In genomic region chr11:87126824-87127816, GRCm38 (mm10) we compare ENCODE assay signal across 7 mouse cellular contexts. TPM values are rescaled to one million over a fixed set of nuclear protein-coding genes. Genes with fewer than 3 reads are reported as not detected.
A peak's percentile ranks its signal among the peaks of the same experiment; 100 is the strongest.
DNase-seq lines count a peak whose midpoint lies in the region; ATAC-seq lines count a peak whose summit lies in the region.

Gene Trim37 (plus strand): TSS chr11:87127077.

- peak within 1 kb of the TSS; percentile 89 for H3K4me3 ChIP-seq in intestine, embryonic 16.5 days (ENCODE audit: low read length)
- peak within 1 kb of the TSS; percentile 78 for H3K4me3 ChIP-seq in midbrain, embryonic 11.5 days (ENCODE audit: low read depth, low read length)

- no peaks in the 10 kb centered on the region for H3K9me3 ChIP-seq in intestine, embryonic 16.5 days (ENCODE audit: control insufficient read depth, low read length)
- no peaks in the 10 kb centered on the region for H3K9me3 ChIP-seq in midbrain, embryonic 11.5 days (ENCODE audit: control insufficient read depth, low read length)

- peak within 1 kb of the TSS; percentile 62 for H3K4me2 ChIP-seq in intestine, embryonic 16.5 days (ENCODE audit: low read depth, low read length)
- H3K4me2 ChIP-seq in midbrain, embryonic 11.5 days, result peak within 1 kb of the TSS; percentile 64

- ATAC-seq in intestine, embryonic 16.5 days, result peak; percentile 95
- peak; percentile 95 for ATAC-seq in midbrain, embryonic 11.5 days (ENCODE audit: low FRiP score)

- intact Hi-C loops in left cerebral cortex, postnatal 36 days (cut with DNase I), result loop anchor here (1.0 kb wide), 1 partner anchor 18 kb away; the partner anchor contains the start of gene Ska2

- H3K27ac ChIP-seq in intestine, embryonic 16.5 days (ENCODE audit: low read length), result peak within 1 kb of the TSS; percentile 85
- H3K27ac ChIP-seq in midbrain, embryonic 11.5 days (ENCODE audit: low read depth, low read length), result peak within 1 kb of the TSS; percentile 89

- peak; percentile 85 for DNase-seq in adrenal gland, adult 8-10 months
- peak; percentile 94 for DNase-seq in embryo, embryonic 9.5 days (ENCODE audit: extremely low spot score)
- DNase-seq in gastrocnemius, postnatal 4 days (ENCODE audit: low spot score in 2 of 2), result peak; percentile 78 to 82
- peak; percentile 88 to 95 for DNase-seq in left cerebral cortex, postnatal 36 days (ENCODE audit: low spot score in 2 of 2)
- peak; percentile 99 for DNase-seq in midbrain, embryonic 11.5 days (ENCODE audit: low spot score, missing footprints)
- peak; percentile 92 for DNase-seq in skeletal muscle tissue, adult 2 months (ENCODE audit: low read depth, low spot score)

- H3K36me3 ChIP-seq in intestine, embryonic 16.5 days (ENCODE audit: control insufficient read depth, insufficient read depth, low read length), result peaks cover 10% of the 10 kb centered on the region
- peaks cover 13% of the 10 kb centered on the region for H3K36me3 ChIP-seq in midbrain, embryonic 11.5 days (ENCODE audit: control insufficient read depth, insufficient read depth, low read length)

- H3K9ac ChIP-seq in intestine, embryonic 16.5 days (ENCODE audit: low read depth, low read length), result peak within 1 kb of the TSS; percentile 79
- H3K9ac ChIP-seq in midbrain, embryonic 11.5 days (ENCODE audit: low read length), result peak within 1 kb of the TSS; percentile 81

- WGBS in intestine, embryonic 16.5 days, result under 1% methylated on average over 101 of the region's 105 CpGs
- WGBS in midbrain, embryonic 11.5 days, result under 1% methylated on average over 82 of the region's 105 CpGs

- no peaks in the 10 kb centered on the region for H3K27me3 ChIP-seq in intestine, embryonic 16.5 days (replicated peaks; ENCODE audit: control insufficient read depth, insufficient read depth, low read length)
- no peaks in the 10 kb centered on the region for H3K27me3 ChIP-seq in midbrain, embryonic 11.5 days (ENCODE audit: control insufficient read depth, insufficient read depth, low read length)

- H3K4me1 ChIP-seq in intestine, embryonic 16.5 days (ENCODE audit: control insufficient read depth, insufficient read depth, low read length), result peaks cover 8% of the 10 kb centered on the region; the same call in 1 of the 2 replicates
- H3K4me1 ChIP-seq in midbrain, embryonic 11.5 days (ENCODE audit: control insufficient read depth, insufficient read depth, low read length), result peaks cover 9% of the 10 kb centered on the region; the same call in 1 of the 2 replicates

RNA-seq across cellular contexts. Expression of gene Trim37, which starts in this region (rescaled TPM):
- 10 to 100 TPM; 14.0 to 23.2 (median 15.7) TPM for total RNA-seq in adrenal gland, adult 8-10 months (2022)
- 10 to 100 TPM; 13.7 to 17.3 TPM for total RNA-seq in gastrocnemius, postnatal 4 days (2021)
- 16.2 and 19.1 TPM in 2 replicates for polyA plus RNA-seq in intestine, embryonic 16.5 days (2015; fragmentation: Nextera tagmentation; extraction: Ambion mirVana)
- total RNA-seq in left cerebral cortex, postnatal 36 days (2021), result 100 to 1,000 TPM; 229 to 253 TPM
- 92.5 and 97.1 TPM in 2 replicates for polyA plus RNA-seq in midbrain, embryonic 11.5 days (2014; fragmentation: Nextera tagmentation; extraction: Ambion mirVana)

Comparison
In these comparisons a context has a peak if more than half of its experiments do, and no peak if none do; other contexts are left out.
1. Peak in every context shown above with its lines: DNase-seq, ATAC-seq, H3K4me3 ChIP-seq and H3K27ac ChIP-seq.
2. RNA of gene Trim37 (total RNA-seq): 229 to 253 TPM in left cerebral cortex, postnatal 36 days; 13.7 to 17.3 TPM in gastrocnemius, postnatal 4 days and 14.0 to 23.2 TPM in adrenal gland, adult 8-10 months; every median in the first group is over 4 times any median in the second.